35 mouse cellular contexts compared by ENCODE assay signal in genomic region chr13:60842703-60843102, GRCm38 (mm10). TPM values are rescaled to one million over a fixed set of nuclear protein-coding genes. Genes with fewer than 3 reads are reported as not detected.
DNase-seq lines count a peak whose midpoint lies in the region; ATAC-seq lines count a peak whose summit lies in the region.
"Had no signal": no experiment of that assay in that cellular context is flagged by ENCODE, and none has a peak within 500 bp of the region (broad histone marks: within the 10 kb centered on the region; RNA-seq: fewer than 3 reads in every experiment).

No protein-coding gene starts in this region.

- no peak overlapping the region for H3K9ac ChIP-seq in neural tube, embryonic 15.5 days (replicated peaks)
- H3K9ac ChIP-seq: embryonic facial prominence, embryonic 12.5 days; limb, embryonic 12.5 days; liver, embryonic 15.5 days; lung, embryonic 15.5 days; midbrain, embryonic 13.5 days had no signal

- no peaks in the 10 kb centered on the region for H3K36me3 ChIP-seq in neural tube, embryonic 15.5 days
- H3K36me3 ChIP-seq in limb, embryonic 10.5 days: no peaks in the 10 kb centered on the region
- H3K36me3 ChIP-seq: embryonic facial prominence, embryonic 12.5 days; G1E; limb, embryonic 12.5 days; liver, embryonic 15.5 days; lung, embryonic 15.5 days; midbrain, embryonic 13.5 days had no signal

- H3K4me2 ChIP-seq in neural tube, embryonic 15.5 days: no peak overlapping the region
- H3K4me2 ChIP-seq: embryonic facial prominence, embryonic 12.5 days; limb, embryonic 12.5 days; liver, embryonic 15.5 days; lung, embryonic 15.5 days; midbrain, embryonic 13.5 days had no signal

- peak; percentile 6 for DNase-seq in gastrocnemius, adult 18-20 months (ENCODE audit: low spot score)
- no peak for DNase-seq in gastrocnemius, postnatal 14 days
- no peak for DNase-seq in neural tube, embryonic 10.5 days (ENCODE audit: extremely low spot score, low spot score)
- peak; percentile 50 for DNase-seq in adipocyte (ENCODE audit: low spot score)
- no peak for DNase-seq in limb, embryonic 10.5 days (ENCODE audit: low spot score)
- DNase-seq in c-Kit-positive CD71-positive TER-119-positive erythroid progenitor cells, embryonic 14.5 days (ENCODE audit: low spot score): no peak
- DNase-seq: adrenal gland, adult 8-10 months; cerebellum, adult 11-12 months; cerebellum, adult 9-11 months; embryo, embryonic 11 days; kidney, adult 8-10 months; kidney, postnatal 10 days; layer of hippocampus, postnatal 36 days; lung, postnatal 36 days; right cerebral cortex, adult 18-20 months had no signal

- intact Hi-C loops in gastrocnemius, postnatal 14 days (cut with DNase I; ENCODE audit: low total_unique reads): no loop called here

- ATAC-seq in neural tube, embryonic 15.5 days (ENCODE audit: low FRiP score): peak; percentile 68; the same call in 1 of the 2 replicates
- ATAC-seq: forebrain, embryonic 14.5 days; intestine, embryonic 16.5 days; midbrain, embryonic 13.5 days had no signal

- H3K4me3 ChIP-seq in neural tube, embryonic 15.5 days (replicated peaks): no peak overlapping the region
- H3K4me3 ChIP-seq in limb, embryonic 10.5 days: no peak overlapping the region
- H3K4me3 ChIP-seq: embryonic facial prominence, embryonic 12.5 days; limb, embryonic 12.5 days; liver, embryonic 15.5 days; lung, embryonic 15.5 days; megakaryocyte, embryonic 14.5 days; midbrain, embryonic 13.5 days had no signal

- H3K9me3 ChIP-seq in neural tube, embryonic 15.5 days (replicated peaks): no peaks in the 10 kb centered on the region
- H3K9me3 ChIP-seq in limb, embryonic 10.5 days (replicated peaks): no peaks in the 10 kb centered on the region
- H3K9me3 ChIP-seq: embryonic facial prominence, embryonic 12.5 days; limb, embryonic 12.5 days; liver, embryonic 15.5 days; lung, embryonic 15.5 days; megakaryocyte, embryonic 14.5 days; midbrain, embryonic 13.5 days had no signal

- no peaks in the 10 kb centered on the region for H3K4me1 ChIP-seq in neural tube, embryonic 15.5 days
- H3K4me1 ChIP-seq in limb, embryonic 10.5 days: no peaks in the 10 kb centered on the region
- H3K4me1 ChIP-seq: embryonic facial prominence, embryonic 12.5 days; limb, embryonic 12.5 days; liver, embryonic 15.5 days; lung, embryonic 15.5 days; midbrain, embryonic 13.5 days had no signal

- H3K27me3 ChIP-seq in neural tube, embryonic 15.5 days (replicated peaks): no peaks in the 10 kb centered on the region
- no peaks in the 10 kb centered on the region for H3K27me3 ChIP-seq in limb, embryonic 10.5 days (ENCODE audit: low read depth, poor library complexity, severe bottlenecking)
- H3K27me3 ChIP-seq: embryonic facial prominence, embryonic 12.5 days; limb, embryonic 12.5 days; liver, embryonic 15.5 days; lung, embryonic 15.5 days; megakaryocyte, embryonic 14.5 days; midbrain, embryonic 13.5 days had no signal

- 55% methylated on average over 6 of the region's 6 CpGs for WGBS in neural tube, embryonic 15.5 days
- WGBS in limb, embryonic 10.5 days: 90% methylated on average over 6 of the region's 6 CpGs

- H3K27ac ChIP-seq in neural tube, embryonic 15.5 days (replicated peaks): no peak overlapping the region
- no peak overlapping the region for H3K27ac ChIP-seq in limb, embryonic 10.5 days
- H3K27ac ChIP-seq: embryonic facial prominence, embryonic 12.5 days; limb, embryonic 12.5 days; liver, embryonic 15.5 days; lung, embryonic 15.5 days; midbrain, embryonic 13.5 days had no signal

RNA-seq across cellular contexts. Expression of gene 4930486L24Rik, which starts 21.6 kb away (rescaled TPM):
- not detected for total RNA-seq in gastrocnemius, adult 18-20 months (2021)
- total RNA-seq in gastrocnemius, postnatal 14 days (2021): under 1 TPM in 1 of 2 experiments, not detected in 1; 0.51 TPM
- polyA plus RNA-seq in neural tube, embryonic 15.5 days (2015; fragmentation: Nextera tagmentation; extraction: Ambion mirVana): not detected in 2 replicates
- not detected in 2 replicates for polyA plus RNA-seq in limb, embryonic 10.5 days (2016; fragmentation: Nextera tagmentation; extraction: Ambion mirVana)
- total RNA-seq: G1E; gastrocnemius, postnatal 4 days; layer of hippocampus, postnatal 36 days; monocyte, adult 5-6 weeks had no signal
- polyA plus RNA-seq: embryonic facial prominence, embryonic 12.5 days; G1E; hindbrain, embryonic 11.5 days; large intestine, adult 2 months; limb, embryonic 12.5 days; liver, adult 2 months; lung, embryonic 15.5 days; midbrain, embryonic 13.5 days; neural tube, embryonic 11.5 days had no signal

RNA-seq across cellular contexts. Expression of gene Ctsll3, which starts 40.1 kb away (rescaled TPM):
- total RNA-seq in gastrocnemius, adult 18-20 months (2021): not detected
- total RNA-seq in gastrocnemius, postnatal 14 days (2021): not detected
- not detected in 2 replicates for polyA plus RNA-seq in neural tube, embryonic 15.5 days (2015; fragmentation: Nextera tagmentation; extraction: Ambion mirVana)
- not detected in 2 replicates for polyA plus RNA-seq in limb, embryonic 10.5 days (2016; fragmentation: Nextera tagmentation; extraction: Ambion mirVana)
- total RNA-seq: adrenal gland, adult 8-10 months; adrenal gland, postnatal 4 days; G1E; gastrocnemius, postnatal 4 days; heart, postnatal 25 days; layer of hippocampus, postnatal 36 days; liver, adult 2 months; monocyte, adult 5-6 weeks had no signal
- polyA plus RNA-seq: C2C12; embryonic facial prominence, embryonic 12.5 days; forebrain, embryonic 14.5 days; G1E; heart, embryonic 14.5 days; hindbrain, embryonic 11.5 days; intestine, embryonic 16.5 days; large intestine, adult 2 months; limb, embryonic 12.5 days; liver, adult 2 months; liver, embryonic 15.5 days; lung, embryonic 15.5 days; midbrain, embryonic 13.5 days; neural tube, embryonic 11.5 days had no signal

RNA-seq across cellular contexts. Expression of gene Gm49392, which starts 54.0 kb away (rescaled TPM):
- total RNA-seq in gastrocnemius, adult 18-20 months (2021): 1 to 10 TPM in 1 of 2 experiments, under 1 TPM in 1; 0.48 to 1.0 TPM
- under 1 TPM in 1 of 2 experiments, not detected in 1; 0.66 TPM for total RNA-seq in gastrocnemius, postnatal 14 days (2021)
- polyA plus RNA-seq in neural tube, embryonic 15.5 days (2015; fragmentation: Nextera tagmentation; extraction: Ambion mirVana): 0.32 TPM in 1 of 2 replicates, not detected in the other
- polyA plus RNA-seq in limb, embryonic 10.5 days (2016; fragmentation: Nextera tagmentation; extraction: Ambion mirVana): 0.21 and 0.25 TPM in 2 replicates
- total RNA-seq: G1E; layer of hippocampus, postnatal 36 days; liver, adult 2 months had no signal
- polyA plus RNA-seq: embryonic facial prominence, embryonic 12.5 days; forebrain, embryonic 14.5 days; G1E; heart, embryonic 14.5 days; limb, embryonic 12.5 days; liver, adult 2 months; liver, embryonic 15.5 days; midbrain, embryonic 13.5 days had no signal

RNA-seq across cellular contexts. Expression of gene Ctla2b, which starts 54.5 kb away (rescaled TPM):
- 1 to 10 TPM; 2.7 to 3.1 TPM for total RNA-seq in gastrocnemius, adult 18-20 months (2021)
- 1 to 10 TPM; 2.0 to 3.8 TPM for total RNA-seq in gastrocnemius, postnatal 14 days (2021)
- 1.2 and 1.8 TPM in 2 replicates for polyA plus RNA-seq in neural tube, embryonic 15.5 days (2015; fragmentation: Nextera tagmentation; extraction: Ambion mirVana)
- polyA plus RNA-seq in limb, embryonic 10.5 days (2016; fragmentation: Nextera tagmentation; extraction: Ambion mirVana): 1.3 and 1.7 TPM in 2 replicates
- polyA plus RNA-seq: G1E had no signal

RNA-seq across cellular contexts. Expression of gene BC051665, which starts 56.5 kb away (rescaled TPM):
- not detected for total RNA-seq in gastrocnemius, adult 18-20 months (2021)
- total RNA-seq in gastrocnemius, postnatal 14 days (2021): not detected
- not detected in 2 replicates for polyA plus RNA-seq in neural tube, embryonic 15.5 days (2015; fragmentation: Nextera tagmentation; extraction: Ambion mirVana)
- not detected in 2 replicates for polyA plus RNA-seq in limb, embryonic 10.5 days (2016; fragmentation: Nextera tagmentation; extraction: Ambion mirVana)
- total RNA-seq: adrenal gland, adult 8-10 months; adrenal gland, postnatal 4 days; G1E; gastrocnemius, postnatal 4 days; heart, postnatal 25 days; layer of hippocampus, postnatal 36 days; liver, adult 2 months; monocyte, adult 5-6 weeks had no signal
- polyA plus RNA-seq: C2C12; embryonic facial prominence, embryonic 12.5 days; forebrain, embryonic 14.5 days; G1E; heart, embryonic 14.5 days; hindbrain, embryonic 11.5 days; intestine, embryonic 16.5 days; large intestine, adult 2 months; limb, embryonic 12.5 days; liver, adult 2 months; liver, embryonic 15.5 days; lung, embryonic 15.5 days; midbrain, embryonic 13.5 days; neural tube, embryonic 11.5 days had no signal

Comparison
In these comparisons a context has a peak if more than half of its experiments do, and no peak if none do; other contexts are left out.
1. DNase-seq: peak in gastrocnemius, adult 18-20 months (single experiment) and adipocyte (single experiment); none in gastrocnemius, postnatal 14 days (single experiment), neural tube, embryonic 10.5 days (single experiment), limb, embryonic 10.5 days (single experiment) and c-Kit-positive CD71-positive TER-119-positive erythroid progenitor cells, embryonic 14.5 days (single experiment).